Mouse (Mus musculus) neural tube, embryonic 13.5 days (tissue): Measurements from ENCODE around the gene Fcgrt. TPM values are rescaled to one million over a fixed set of nuclear protein-coding genes. Genes with fewer than 3 reads are reported as not detected.
A peak's percentile ranks its signal among the peaks of the same experiment; 100 is the strongest.

Source experiments
- ATAC-seq: fragments of 200-750 bp; cut with Nextera tagmentation; 2 replicates; pipeline ENCODE4 v1.8.0; 2017; ENCODE audit warnings: low read depth, mild to moderate bottlenecking, moderate TSS enrichment, moderate library complexity
- H3K27ac ChIP-seq: fragments of 300-500 bp; sonication (generic); replicated peaks from 2 replicates; pipeline ENCODE4 v1.5.1; 2015; ENCODE audit warnings: moderate library complexity, mild to moderate bottlenecking, inconsistent platforms
- H3K27me3 ChIP-seq: fragments of 300-500 bp; sonication (generic); 2 replicates; pipeline ENCODE4 v1.6.1; 2015; ENCODE audit warnings: mild to moderate bottlenecking, inconsistent platforms
- H3K36me3 ChIP-seq: fragments of 300-500 bp; sonication (generic); 2 replicates; pipeline ENCODE4 v1.6.1; 2015; ENCODE audit warnings: mild to moderate bottlenecking, inconsistent platforms
- H3K4me1 ChIP-seq: fragments of 300-500 bp; sonication (generic); replicated peaks from 2 replicates; pipeline ENCODE4 v1.6.1; 2015; ENCODE audit warnings: inconsistent platforms
- H3K4me2 ChIP-seq: fragments of 300-500 bp; sonication (generic); 2 replicates; pipeline ENCODE4 v1.6.1; 2015; ENCODE audit warnings: inconsistent platforms, mild to moderate bottlenecking, moderate library complexity
- H3K4me3 ChIP-seq: fragments of 300-500 bp; sonication (generic); 2 replicates; pipeline ENCODE4 v1.5.1; 2015; ENCODE audit warnings: mild to moderate bottlenecking, inconsistent platforms
- H3K9ac ChIP-seq: fragments of 300-500 bp; sonication (generic); 2 replicates; pipeline ENCODE4 v1.6.1; 2015; ENCODE audit warnings: moderate library complexity, mild to moderate bottlenecking, inconsistent platforms
- H3K9me3 ChIP-seq: fragments of 300-500 bp; sonication (generic); 2 replicates; pipeline ENCODE4 v1.6.1; 2016; ENCODE audit warnings: inconsistent platforms
- WGBS: fragments of 180-500 bp; shearing (Covaris S2); methylation state at CpG from one replicate; pipeline ENCODE4 v1.1.7; 2015; 5-methylcytosine and 5-hydroxymethylcytosine counted together
- polyA plus RNA-seq: library from polyadenylated mRNA; unstranded; fragments of >200 nt; fragmentation: Nextera tagmentation; extraction: Ambion mirVana; gene quantifications from 2 replicates; pipeline ENCODE4 v1.2.1, GENCODE M21; 2015

Gene Fcgrt
- polyA plus RNA-seq, 1 experiment from 2014 or later: 27.3 TPM

DNA sequence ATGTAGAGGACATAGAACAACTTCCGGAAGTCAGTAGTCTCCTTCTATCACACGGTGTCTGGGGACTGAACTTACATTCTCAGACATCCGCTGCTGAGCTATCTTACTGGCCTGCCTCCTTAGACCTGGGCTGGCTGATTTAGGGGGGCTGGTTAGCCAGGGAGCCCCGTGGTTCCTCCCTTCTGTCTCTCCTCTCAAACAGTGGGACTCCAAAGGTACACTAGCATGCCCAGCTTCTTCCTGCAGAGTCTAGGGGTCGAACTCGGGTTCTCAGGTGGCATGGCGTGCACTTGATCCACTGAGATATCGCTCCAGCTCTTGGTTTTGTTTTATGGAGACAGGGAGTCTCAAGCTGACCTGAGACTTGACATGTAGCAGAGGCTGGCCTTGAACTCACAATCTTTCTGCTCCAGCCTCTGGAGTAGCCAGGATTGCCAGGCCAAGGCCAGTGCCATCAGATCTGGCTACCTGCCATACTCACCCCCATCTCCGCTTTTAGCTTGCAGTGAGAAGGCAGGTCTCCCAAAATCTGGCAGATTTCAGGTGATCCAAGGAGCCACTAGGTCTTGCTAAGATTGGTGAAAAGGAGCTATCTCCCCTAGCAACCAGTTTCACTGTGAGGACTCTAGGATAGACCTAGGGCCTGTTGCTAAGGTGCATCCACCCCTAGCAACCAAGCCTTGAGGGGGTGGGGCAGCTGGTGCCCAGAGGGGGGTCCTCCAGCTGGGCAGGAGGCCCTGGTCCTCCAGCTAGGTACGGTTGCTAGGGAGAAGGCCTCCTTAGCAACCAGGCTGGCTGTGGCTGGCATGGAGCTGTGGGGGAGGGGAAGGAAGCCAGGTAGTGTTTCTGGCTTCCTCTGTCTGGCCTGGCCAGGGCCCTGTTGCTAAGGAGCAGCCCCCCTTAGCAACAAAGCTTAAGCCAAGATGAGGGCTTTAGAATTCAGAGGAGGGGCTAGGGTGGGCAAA lies 44.8 kb downstream of the Fcgrt start:
- H3K27ac ChIP-seq: peak overlapping the region; percentile 67
- no peak for ATAC-seq
- peak overlapping the region; percentile 43; the same call in 1 of the 2 replicates for H3K9ac ChIP-seq
- no peaks in the 10 kb centered on the region for H3K27me3 ChIP-seq
- H3K4me1 ChIP-seq: peaks cover 33% of the 10 kb centered on the region
- H3K9me3 ChIP-seq: no peaks in the 10 kb centered on the region
- no peak overlapping the region for H3K4me3 ChIP-seq
- no peak overlapping the region for H3K4me2 ChIP-seq
- H3K36me3 ChIP-seq: no peaks in the 10 kb centered on the region
- 79% methylated on average over 10 of the region's 10 CpGs for WGBS

- Histone ChIP-seq H3K27ac (no peak overlapping the region), H3K4me1 (peaks cover 28% of the 10 kb centered on the region), H3K27me3 (no peaks in the 10 kb centered on the region), H3K36me3 (no peaks in the 10 kb centered on the region), H3K4me2 (no peak overlapping the region), H3K9me3 (no peaks in the 10 kb centered on the region), H3K4me3 (no peak overlapping the region), H3K9ac (no peak overlapping the region)
- ATAC-seq: no peak
Measured at GRCm38 (mm10) chr7:45056972-45057348, 46.7 kb downstream of the Fcgrt start.

DNA sequence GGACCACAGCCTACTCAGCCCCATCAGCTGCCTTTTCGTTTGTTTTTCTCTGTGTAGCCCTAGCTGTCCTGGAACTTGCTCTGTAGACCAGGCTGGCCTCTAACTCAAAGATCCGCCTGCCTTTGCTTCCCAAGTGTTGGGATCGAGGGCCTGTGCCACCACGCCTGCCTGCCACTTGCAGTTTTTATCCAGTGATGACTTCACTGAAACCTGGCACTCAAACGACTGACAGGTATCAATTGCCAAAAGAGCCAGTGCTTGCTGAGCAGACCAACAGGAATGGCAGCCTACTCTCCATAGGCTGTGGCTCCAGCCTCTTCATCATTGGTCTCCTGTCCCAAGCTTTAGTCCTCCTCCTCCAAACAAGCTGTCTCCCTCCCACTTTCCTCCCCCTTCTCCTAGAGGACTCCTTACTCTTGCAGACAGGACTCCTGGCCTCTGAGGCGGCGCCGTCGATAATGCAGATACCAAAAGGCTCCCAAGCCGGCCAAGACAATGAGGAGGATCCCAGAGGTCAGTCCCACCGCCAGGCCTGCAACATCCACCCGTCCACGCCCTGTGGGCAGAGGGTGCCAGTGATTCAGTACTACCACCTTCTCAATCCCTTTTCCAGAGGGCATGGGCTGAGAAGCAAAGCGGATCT lies 47.2 kb downstream of the Fcgrt start:
- Histone ChIP-seq H3K9ac (no peak overlapping the region), H3K9me3 (no peaks in the 10 kb centered on the region)

GRCm38 (mm10) chr7:45053931-45054510 lies 49.6 kb downstream of the Fcgrt start:
- peak overlapping the region; percentile 89 for H3K4me3 ChIP-seq
- H3K4me1 ChIP-seq: peaks cover 38% of the 10 kb centered on the region
- ATAC-seq: peak; percentile 91
- peak overlapping the region; percentile 100 for H3K27ac ChIP-seq
- H3K9me3 ChIP-seq: no peaks in the 10 kb centered on the region
- peaks cover 18% of the 10 kb centered on the region for H3K36me3 ChIP-seq
- H3K4me2 ChIP-seq: peak overlapping the region; percentile 99
- no peaks in the 10 kb centered on the region for H3K27me3 ChIP-seq
- WGBS: under 1% methylated on average over 33 of the region's 33 CpGs
- H3K9ac ChIP-seq: peak overlapping the region; percentile 94

More for the DNA sequence above, 47.2 kb downstream of the Fcgrt start:
- Histone ChIP-seq H3K27me3 (no peaks in the 10 kb centered on the region), H3K27ac (no peak overlapping the region), H3K4me2 (no peak overlapping the region), H3K4me1 (peaks cover 28% of the 10 kb centered on the region), H3K36me3 (no peaks in the 10 kb centered on the region), H3K4me3 (no peak overlapping the region)
- 72% methylated on average over 14 of the region's 14 CpGs for WGBS
- ATAC-seq: no peak

GRCm38 (mm10) chr7:45053117-45053930 lies 50.3 kb downstream of the Fcgrt start:
- Histone ChIP-seq H3K4me3 (peak overlapping the region; percentile 89), H3K4me1 (peaks cover 32% of the 10 kb centered on the region), H3K27me3 (no peaks in the 10 kb centered on the region), H3K36me3 (peaks cover 25% of the 10 kb centered on the region), H3K27ac (peak overlapping the region; percentile 100), H3K9ac (peak overlapping the region; percentile 94), H3K4me2 (peak overlapping the region; percentile 99), H3K9me3 (no peaks in the 10 kb centered on the region)
- peak; percentile 62 for ATAC-seq
- under 1% methylated on average over 35 of the region's 59 CpGs for WGBS

- no peaks in the 10 kb centered on the region for H3K9me3 ChIP-seq
- H3K4me3 ChIP-seq: peak within 1 kb of the TSS; percentile 89
- ATAC-seq: no peak
- no peaks in the 10 kb centered on the region for H3K27me3 ChIP-seq
- 0% methylated on average over 11 of the region's 18 CpGs for WGBS
- H3K9ac ChIP-seq: peak within 1 kb of the TSS; percentile 94
- H3K4me2 ChIP-seq: peak within 1 kb of the TSS; percentile 99
- H3K36me3 ChIP-seq: peaks cover 31% of the 10 kb centered on the region
- H3K4me1 ChIP-seq: peaks cover 32% of the 10 kb centered on the region
- peak within 1 kb of the TSS; percentile 100 for H3K27ac ChIP-seq
Measured at GRCm38 (mm10) chr7:45052862-45053116, 50.9 kb downstream of the Fcgrt start, which contains the start of gene Prr12. Gene Prr12, minus strand, starts transcription at chr7:45052881.

GRCm38 (mm10) chr7:45052181-45052861 lies 51.3 kb downstream of the Fcgrt start:
- under 1% methylated on average over 38 of the region's 38 CpGs for WGBS
- H3K4me2 ChIP-seq: peak overlapping the region; percentile 99
- peak overlapping the region; percentile 94 for H3K9ac ChIP-seq
- H3K9me3 ChIP-seq: no peaks in the 10 kb centered on the region
- ATAC-seq: no peak
- peaks cover 35% of the 10 kb centered on the region for H3K36me3 ChIP-seq
- peak overlapping the region; percentile 100 for H3K27ac ChIP-seq
- H3K27me3 ChIP-seq: no peaks in the 10 kb centered on the region
- peak overlapping the region; percentile 89 for H3K4me3 ChIP-seq
- H3K4me1 ChIP-seq: peaks cover 32% of the 10 kb centered on the region

DNA sequence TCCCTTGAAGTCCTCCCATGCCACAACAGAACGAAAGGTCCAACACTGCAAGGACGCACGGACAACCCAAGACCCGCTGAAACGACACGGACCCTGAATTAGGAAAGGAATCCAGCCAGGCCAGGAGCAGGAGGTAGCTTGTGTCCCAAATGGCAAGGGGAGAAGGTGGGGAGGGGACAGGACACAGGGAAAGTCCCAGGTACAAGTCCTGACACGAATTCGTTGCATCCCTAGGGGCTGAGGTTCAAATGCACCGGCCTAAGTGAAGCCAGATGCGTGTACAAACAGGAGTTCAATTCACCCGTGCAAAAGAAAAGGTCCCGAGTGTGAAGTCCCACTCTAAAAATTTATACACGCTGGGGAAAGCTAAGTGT lies 52.1 kb downstream of the Fcgrt start:
- peaks cover 43% of the 10 kb centered on the region for H3K36me3 ChIP-seq
- ATAC-seq: no peak
- no peaks in the 10 kb centered on the region for H3K9me3 ChIP-seq
- H3K27ac ChIP-seq: peak overlapping the region; percentile 100
- H3K9ac ChIP-seq: peak overlapping the region; percentile 94
- H3K4me2 ChIP-seq: peak overlapping the region; percentile 99
- peaks cover 32% of the 10 kb centered on the region for H3K4me1 ChIP-seq
- peak overlapping the region; percentile 89 for H3K4me3 ChIP-seq
- 4% methylated on average over 13 of the region's 13 CpGs for WGBS
- H3K27me3 ChIP-seq: no peaks in the 10 kb centered on the region

DNA sequence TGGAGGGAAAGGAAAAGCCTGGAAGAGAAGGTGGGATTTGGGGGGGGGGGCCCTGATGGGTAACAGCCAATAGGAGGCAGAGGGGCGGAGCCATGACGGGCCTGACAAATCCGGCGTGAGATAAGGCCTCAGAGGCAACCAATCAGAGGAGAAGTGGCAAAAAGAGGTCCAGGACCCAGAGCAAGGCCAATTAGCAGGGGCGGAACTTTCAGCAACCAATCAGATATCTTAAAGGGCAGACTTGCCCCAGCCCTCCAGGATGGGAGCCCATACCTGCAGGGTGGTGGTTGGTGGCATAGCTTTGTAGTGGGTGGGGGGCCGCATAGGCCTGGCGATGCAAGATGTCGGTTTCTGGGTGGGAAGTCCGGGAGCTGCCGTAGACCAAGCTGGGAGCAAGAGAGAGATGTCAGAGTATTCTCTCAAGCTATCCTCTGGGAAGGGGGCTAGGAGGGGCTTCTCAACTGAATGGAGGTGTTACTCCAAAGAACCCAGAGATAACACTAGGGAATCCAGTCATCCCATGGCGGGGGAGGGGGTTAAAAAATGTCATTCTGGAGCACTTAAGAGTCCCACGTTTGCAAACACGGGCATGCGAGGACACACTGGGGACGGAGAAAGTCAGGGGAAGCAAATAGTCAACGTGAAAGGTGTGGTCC lies 52.6 kb downstream of the Fcgrt start:
- Histone ChIP-seq H3K27ac (peak overlapping the region; percentile 100), H3K36me3 (peaks cover 48% of the 10 kb centered on the region), H3K9me3 (no peaks in the 10 kb centered on the region), H3K4me2 (peak overlapping the region; percentile 99), H3K9ac (peak overlapping the region; percentile 94), H3K27me3 (no peaks in the 10 kb centered on the region), H3K4me3 (peak overlapping the region; percentile 89), H3K4me1 (peaks cover 32% of the 10 kb centered on the region)
- peak; percentile 41 for ATAC-seq
- WGBS: 4% methylated on average over 15 of the region's 16 CpGs

- 93% methylated on average over 23 of the region's 23 CpGs for WGBS
- H3K27me3 ChIP-seq: no peaks in the 10 kb centered on the region
- no peak overlapping the region for H3K4me2 ChIP-seq
- H3K4me1 ChIP-seq: peaks cover 32% of the 10 kb centered on the region
- H3K27ac ChIP-seq: no peak overlapping the region
- H3K36me3 ChIP-seq: peaks cover 68% of the 10 kb centered on the region
- no peak for ATAC-seq
- H3K4me3 ChIP-seq: no peak overlapping the region
- no peaks in the 10 kb centered on the region for H3K9me3 ChIP-seq
- H3K9ac ChIP-seq: no peak overlapping the region
Measured at GRCm38 (mm10) chr7:45048923-45049657, 54.6 kb downstream of the Fcgrt start.
